Mouse (Mus musculus) T-cell, adult 2 months (primary cell): Measurements from ENCODE around the gene Wfdc8.
"Not testable (repeated sequence)": the region's sequence is repeated elsewhere in the genome, so short reads cannot be mapped to it uniquely, and the experiment has no call there.

Experiments
- DNase-seq: peaks from one replicate; pipeline ENCODE4 v3.0.0; 2022; ENCODE audit warnings: low spot score

The Wfdc8 gene

GRCm38 (mm10) chr2:164613471-164613870 lies at the start of gene Wfdc8, which contains the start of gene Wfdc6b:
Gene Wfdc8 (minus strand): TSS chr2:164613626.
Gene Wfdc6b (plus strand): TSS chr2:164613522.
- not testable (repeated sequence) for DNase-seq

DNA sequence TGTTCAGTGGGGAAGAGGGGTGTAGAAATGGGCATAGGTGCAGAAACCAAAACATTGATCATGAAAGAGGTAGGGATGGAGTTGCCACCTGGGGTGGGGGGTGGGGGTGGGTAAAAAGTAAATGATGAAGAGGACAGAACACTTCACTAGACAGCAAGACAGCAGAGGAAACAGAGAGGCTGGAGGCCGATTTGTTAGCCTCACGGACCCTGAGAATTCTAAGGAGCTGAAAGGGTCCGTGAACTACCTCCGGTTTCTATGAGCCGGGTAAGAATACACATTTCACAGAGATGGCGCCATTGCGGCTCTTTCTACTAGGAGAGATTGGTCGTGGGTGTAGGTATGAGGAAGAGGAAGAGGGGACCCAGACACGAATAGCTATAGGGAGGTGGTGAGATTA lies 43.1 kb upstream of the Wfdc8 start, which contains the start of gene Wfdc9:
Gene Wfdc9 (minus strand): TSS at position 101 of the 400 bp plus-strand sequence.
- no peak for DNase-seq

GRCm38 (mm10) chr2:164655858-164656257 lies 42.4 kb upstream of the Wfdc8 start, which contains the start of gene Wfdc10:
Gene Wfdc10 (plus strand): TSS chr2:164656046.
- peak; percentile 6 for DNase-seq

DNA sequence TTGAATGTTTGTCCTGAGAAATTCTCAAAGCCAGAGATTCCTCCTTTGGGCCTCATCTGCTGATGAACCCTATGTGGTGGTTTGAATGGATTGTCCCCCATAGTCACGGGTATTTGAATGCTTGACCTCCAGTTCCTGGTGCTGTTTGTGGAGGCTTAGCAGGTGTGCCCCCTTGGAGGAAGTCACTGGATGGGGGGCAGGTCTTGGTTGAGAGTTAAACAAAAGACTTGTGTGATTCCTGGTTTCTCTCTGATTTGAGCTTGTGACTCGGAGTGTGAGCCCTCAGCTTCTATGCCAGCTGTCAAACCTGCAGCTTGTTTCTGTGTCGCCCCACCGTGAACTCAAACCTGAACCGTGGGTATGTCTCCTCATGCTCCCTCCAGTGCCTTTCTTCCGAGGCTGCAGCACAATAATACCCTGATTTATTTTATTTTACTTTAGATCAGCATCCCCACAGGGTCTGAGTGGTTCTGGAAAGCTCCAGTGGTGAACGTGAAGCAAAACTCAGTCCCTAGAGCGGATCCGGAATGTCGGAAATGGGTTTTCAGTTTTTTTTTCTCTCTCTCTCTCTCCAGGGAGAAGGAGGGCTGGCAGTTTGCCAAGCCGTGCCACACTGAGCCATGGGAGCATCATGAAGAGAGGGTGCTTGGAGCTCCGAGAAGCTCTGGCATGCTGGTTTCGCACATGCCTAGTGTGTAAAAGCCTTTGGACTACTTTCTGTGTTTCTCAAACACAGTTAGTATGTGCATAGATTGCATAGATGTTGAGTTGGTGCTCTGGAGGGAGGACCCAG lies 28.7 kb upstream of the Wfdc8 start:
- DNase-seq: no peak

- DNase-seq: no peak
Measured at GRCm38 (mm10) chr2:164641129-164641528, 27.7 kb upstream of the Wfdc8 start.

- no peak for DNase-seq
Measured at GRCm38 (mm10) chr2:164638696-164639095, 25.3 kb upstream of the Wfdc8 start, which contains the start of gene Wfdc16. Gene Wfdc16 (minus strand): TSS chr2:164638796.

GRCm38 (mm10) chr2:164635266-164635665 lies 21.8 kb upstream of the Wfdc8 start:
- no peak for DNase-seq

DNA sequence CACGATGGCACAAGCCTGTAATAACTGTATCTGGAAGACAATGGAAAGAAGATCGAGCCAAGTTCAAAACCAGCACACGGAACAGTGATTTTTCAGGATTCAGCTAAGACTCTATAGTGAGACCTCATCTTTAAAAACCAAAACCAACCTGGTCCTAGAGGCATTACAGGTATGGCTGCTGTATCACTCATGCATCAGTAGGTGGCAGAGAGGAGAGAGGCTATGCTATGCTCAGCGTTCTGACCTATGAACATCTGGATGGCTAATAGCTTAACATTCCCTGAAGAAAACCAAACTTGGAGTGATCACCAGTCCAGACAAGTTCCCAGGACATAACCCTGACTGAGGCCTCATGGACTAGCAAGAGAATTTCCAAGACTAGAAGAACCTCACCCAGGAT lies 8.3 kb upstream of the Wfdc8 start:
- DNase-seq: no peak

GRCm38 (mm10) chr2:164619050-164619449 lies 5.6 kb upstream of the Wfdc8 start:
- no peak for DNase-seq

- DNase-seq: no peak
Measured at GRCm38 (mm10) chr2:164615386-164615785, 2.0 kb upstream of the Wfdc8 start.

- DNase-seq: no peak
Measured at GRCm38 (mm10) chr2:164608781-164609180, 4.6 kb downstream of the Wfdc8 start.

GRCm38 (mm10) chr2:164604411-164604810 lies 9.0 kb downstream of the Wfdc8 start:
- no peak for DNase-seq

GRCm38 (mm10) chr2:164603482-164603881 lies 9.9 kb downstream of the Wfdc8 start:
- DNase-seq: no peak

DNA sequence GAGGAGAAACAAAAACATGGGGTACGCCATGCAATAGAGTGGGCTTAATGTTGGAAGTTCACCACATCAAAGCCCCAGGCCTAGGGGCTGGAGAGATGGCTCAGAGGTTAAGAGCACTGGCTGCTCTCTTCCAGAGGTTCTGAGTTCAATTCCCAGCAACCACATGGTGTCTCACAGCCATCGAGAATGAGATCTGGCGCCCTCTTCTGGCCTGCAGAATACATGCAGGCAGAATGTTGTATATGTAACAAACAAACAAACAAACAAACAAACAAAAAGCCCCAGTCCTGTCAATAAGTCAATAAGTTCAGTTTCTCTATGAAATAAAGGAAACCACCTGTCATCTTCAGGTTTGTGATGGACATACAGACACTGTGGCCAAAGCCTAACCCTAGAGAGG lies 13.2 kb downstream of the Wfdc8 start:
- no peak for DNase-seq

DNA sequence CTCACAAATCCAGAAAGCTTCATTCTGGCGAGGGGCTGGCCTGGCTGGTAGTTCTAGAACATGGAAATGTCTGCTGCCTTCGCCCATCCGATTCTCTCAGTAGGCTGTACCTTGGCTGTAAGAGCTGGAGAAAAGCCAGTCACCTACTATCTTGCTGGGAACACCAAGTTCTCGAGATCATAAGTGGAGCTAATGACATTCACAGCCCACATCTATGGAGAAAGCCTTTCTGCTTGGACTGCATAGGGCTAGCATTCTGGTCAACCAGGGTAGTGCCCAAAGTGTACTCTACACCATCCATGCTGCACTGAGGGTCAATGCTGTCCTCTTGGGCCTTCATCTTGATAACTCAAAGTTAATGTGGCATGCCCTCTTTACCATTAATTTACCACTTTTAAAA lies 19.9 kb downstream of the Wfdc8 start, which contains the start of gene Eppin:
Gene Eppin (minus strand): TSS at position 101 of the 400 bp plus-strand sequence.
- no peak for DNase-seq

DNA sequence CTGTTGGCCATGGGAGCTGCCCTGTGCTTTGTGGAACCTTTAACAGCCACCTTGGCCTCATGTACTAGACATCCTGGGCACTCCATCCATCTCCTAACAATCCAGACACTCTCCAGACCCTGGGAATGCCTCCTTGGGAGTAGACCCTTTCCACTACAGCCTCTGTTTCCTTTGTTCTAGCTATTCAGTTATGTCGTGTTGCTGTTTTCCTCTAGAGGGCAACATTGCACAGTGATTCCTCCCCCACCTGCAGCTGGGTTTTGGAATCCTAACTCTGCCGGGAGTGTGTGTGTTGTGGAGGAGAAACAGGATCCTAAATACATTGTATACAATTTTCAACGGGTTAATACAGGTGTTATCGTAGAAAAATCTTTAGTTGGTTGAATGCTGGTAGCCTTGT lies 21.4 kb downstream of the Wfdc8 start:
- DNase-seq: no peak

GRCm38 (mm10) chr2:164585025-164585725 lies 28.3 kb downstream of the Wfdc8 start, which contains the start of gene Wfdc6a:
Gene Wfdc6a (minus strand): TSS chr2:164585447.
- DNase-seq: not testable (repeated sequence)

GRCm38 (mm10) chr2:164573359-164573758 lies 40.1 kb downstream of the Wfdc8 start, which contains the start of gene Spint3:
Gene Spint3 (minus strand): TSS chr2:164573459.
- DNase-seq: not testable (repeated sequence)

- no peak for DNase-seq
Measured at GRCm38 (mm10) chr2:164567460-164567859, 46.0 kb downstream of the Wfdc8 start.

DNA sequence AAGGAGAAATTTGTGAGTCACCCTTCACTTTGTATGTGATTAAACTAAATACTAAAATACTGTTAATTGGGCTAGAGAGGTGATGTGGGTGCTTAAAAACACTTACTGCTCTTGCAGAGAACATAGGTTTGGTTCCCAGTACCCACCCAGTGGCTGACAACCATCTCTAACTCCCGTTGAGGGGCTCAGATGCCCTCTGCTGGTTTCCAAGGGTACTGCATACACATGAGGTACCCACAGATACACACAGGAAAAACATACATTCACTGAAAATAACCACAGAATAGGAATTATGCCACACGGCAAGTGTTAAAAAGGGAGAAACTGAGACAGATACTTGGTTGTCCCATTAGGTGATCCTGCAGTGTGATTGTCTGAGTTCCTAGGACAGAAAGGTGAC lies 46.4 kb downstream of the Wfdc8 start:
- DNase-seq: no peak

DNA sequence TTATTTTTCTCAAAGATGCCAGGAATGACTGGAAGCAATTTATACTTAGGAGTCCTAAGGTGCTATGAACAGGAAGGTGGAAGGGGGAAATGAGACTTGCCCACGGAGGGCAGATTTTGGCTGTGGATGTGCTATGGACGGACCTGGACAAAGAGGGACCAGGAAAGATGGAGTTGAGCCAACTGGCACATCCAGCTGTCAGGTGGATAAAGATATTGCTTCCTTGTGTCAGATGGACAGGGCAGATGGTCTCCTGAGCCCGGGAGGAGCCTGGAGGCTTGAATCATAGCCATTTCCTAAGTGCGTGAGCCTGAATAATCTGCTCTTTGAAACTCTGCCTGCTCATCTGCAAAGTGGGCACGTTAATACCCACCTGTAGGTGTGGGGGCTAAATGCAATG lies 49.1 kb downstream of the Wfdc8 start:
- DNase-seq: no peak

DNA sequence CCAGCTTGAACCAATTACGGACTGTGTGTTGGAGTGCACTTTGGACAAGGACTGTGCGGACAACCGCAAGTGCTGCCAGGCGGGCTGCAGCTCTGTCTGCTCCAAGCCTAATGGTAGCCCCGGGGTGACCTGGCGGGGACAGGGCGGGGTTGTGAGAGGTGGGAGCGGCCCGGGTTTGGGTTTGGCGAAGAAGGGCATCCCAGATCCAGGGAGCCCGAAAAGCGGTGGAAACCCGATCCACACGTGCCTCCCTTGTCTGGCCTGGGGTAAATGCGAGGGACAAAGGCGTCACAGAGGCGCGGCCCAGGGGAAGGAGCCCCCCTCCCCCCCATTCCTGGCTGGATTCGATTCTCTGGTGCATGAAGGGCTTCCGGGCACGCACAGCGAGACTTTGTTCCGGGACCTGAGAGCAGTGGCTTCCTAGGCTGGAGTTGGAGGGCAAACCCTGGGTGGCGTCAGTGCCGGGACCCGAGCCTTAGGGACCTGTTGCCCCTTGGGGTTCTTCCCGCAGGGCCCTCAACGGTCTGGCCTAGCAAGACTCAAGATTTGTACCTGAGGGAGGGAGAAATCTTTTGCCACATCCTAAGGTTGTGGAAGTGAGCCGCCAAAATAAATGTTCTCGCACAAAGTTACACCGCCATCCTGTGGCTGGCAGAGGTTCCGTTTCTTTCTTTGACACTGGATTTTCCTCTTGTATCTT lies 49.9 kb downstream of the Wfdc8 start:
- DNase-seq: peak; percentile 49
